Mouse (Mus musculus): ENCODE results near the gene Tekt4. TPM values are rescaled to one million over a fixed set of nuclear protein-coding genes. Genes with fewer than 3 reads are reported as not detected.

The Tekt4 gene
- polyA plus RNA-seq, 2 experiments, result 0.05 TPM; not detected in 1

DNA sequence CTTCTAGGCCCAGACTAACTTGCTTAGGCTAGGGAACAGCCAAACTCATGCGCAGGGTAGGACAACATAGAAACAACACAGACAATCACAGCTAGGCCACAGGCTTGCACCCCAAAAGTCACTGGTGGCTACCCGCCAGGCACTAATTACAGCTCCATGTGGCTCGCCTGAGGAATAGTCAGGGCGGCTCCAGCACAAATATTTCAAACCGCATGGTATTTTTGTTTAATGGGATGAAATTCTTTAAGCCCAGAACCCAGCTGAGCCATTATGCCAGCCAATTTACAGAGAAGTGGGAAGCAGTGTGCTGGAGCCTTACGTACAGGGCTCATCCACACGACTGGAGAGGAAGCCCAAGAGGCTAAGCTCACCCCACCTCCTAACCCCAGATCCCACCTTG lies 44.8 kb upstream of the Tekt4 start:
- DNase-seq (ENCODE audit: low spot score) (no peak), ATAC-seq (ENCODE audit: low FRiP score, low read depth) (no peak)
- Histone ChIP-seq H3K4me3 (replicated peaks; ENCODE audit: low read length) (no peak overlapping the region), H3K27me3 (ENCODE audit: control insufficient read depth, insufficient read depth, low read length) (no peaks in the 10 kb centered on the region), H3K9me3 (ENCODE audit: control insufficient read depth, low read length) (no peaks in the 10 kb centered on the region), H3K9ac (ENCODE audit: low read depth, low read length, severe bottlenecking) (0 out of 2 replicates have a peak overlapping the region, but pooled peaks have one; percentile 4), H3K36me3 (ENCODE audit: control insufficient read depth, insufficient read depth, low read length) (no peaks in the 10 kb centered on the region), H3K4me2 (replicated peaks; ENCODE audit: low read depth, low read length, severe bottlenecking) (no peak overlapping the region), H3K27ac (replicated peaks; ENCODE audit: low read depth, low read length) (no peak overlapping the region; the same call in 1 of the 2 replicates), H3K4me1 (ENCODE audit: control insufficient read depth, insufficient read depth, low read length) (peaks cover 57% of the 10 kb centered on the region)
- no peak for TF ChIP-seq POLR2A (IDR thresholded peaks at IDR 0.05; ENCODE audit: borderline replicate concordance, extremely low read depth, insufficient read depth, insufficient read length)
- 39% methylated on average over 7 of the region's 7 CpGs for WGBS

DNA sequence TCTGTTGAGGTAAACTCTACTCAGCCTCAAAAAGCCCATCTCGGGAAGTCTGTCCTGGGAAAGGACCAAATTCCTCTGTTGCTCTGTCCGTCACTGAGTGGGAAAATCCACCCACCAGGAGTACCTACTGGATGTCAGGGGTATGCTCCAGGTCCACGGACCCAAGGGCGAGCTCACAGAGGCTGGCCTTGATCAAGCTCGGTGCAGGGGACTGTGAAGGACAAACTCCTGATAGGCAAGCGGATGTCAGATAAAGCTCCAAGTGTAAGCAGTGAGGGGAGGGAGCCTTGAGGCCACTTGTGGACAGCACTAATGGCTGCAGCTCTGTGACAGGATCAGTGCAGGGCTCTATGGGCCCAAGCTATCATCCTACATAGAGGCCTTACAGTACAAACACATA lies 44.2 kb upstream of the Tekt4 start:
- Histone ChIP-seq H3K27me3 (ENCODE audit: control insufficient read depth, insufficient read depth, low read length) (no peaks in the 10 kb centered on the region), H3K36me3 (ENCODE audit: control insufficient read depth, insufficient read depth, low read length) (no peaks in the 10 kb centered on the region), H3K4me1 (ENCODE audit: control insufficient read depth, insufficient read depth, low read length) (peaks cover 59% of the 10 kb centered on the region), H3K27ac (replicated peaks; ENCODE audit: low read depth, low read length) (no peak overlapping the region; the same call in 1 of the 2 replicates), H3K9ac (ENCODE audit: low read depth, low read length, severe bottlenecking) (0 out of 2 replicates have a peak overlapping the region, but pooled peaks have one; percentile 4), H3K4me2 (replicated peaks; ENCODE audit: low read depth, low read length, severe bottlenecking) (no peak overlapping the region), H3K4me3 (replicated peaks; ENCODE audit: low read length) (no peak overlapping the region), H3K9me3 (ENCODE audit: control insufficient read depth, low read length) (no peaks in the 10 kb centered on the region)
- WGBS, result 74% methylated on average over 6 of the region's 6 CpGs
- ATAC-seq (ENCODE audit: low FRiP score, low read depth), result no peak
- TF ChIP-seq POLR2A (IDR thresholded peaks at IDR 0.05; ENCODE audit: borderline replicate concordance, extremely low read depth, insufficient read depth, insufficient read length), result no peak
- no peak for DNase-seq (ENCODE audit: low spot score)

DNA sequence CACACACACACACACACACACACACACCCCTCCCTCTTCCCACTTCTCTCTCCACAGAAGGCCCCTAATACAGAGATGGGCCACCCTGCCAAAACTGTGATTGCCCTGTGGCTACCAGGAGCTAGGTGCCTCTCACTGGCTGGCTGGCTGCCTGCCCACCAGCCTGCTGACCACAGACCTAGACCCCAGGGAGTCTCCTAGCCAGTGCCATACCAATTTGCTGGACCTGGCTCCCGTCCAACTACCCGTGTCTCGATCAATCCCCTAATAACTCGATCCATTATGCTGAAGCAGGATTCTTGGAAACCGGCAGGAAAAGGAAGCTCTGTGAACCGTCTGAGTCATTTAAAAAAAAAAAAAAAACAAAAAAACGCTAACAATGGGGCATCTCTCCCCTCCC lies 43.6 kb upstream of the Tekt4 start:
- Histone ChIP-seq H3K4me3 (replicated peaks; ENCODE audit: low read length) (no peak overlapping the region), H3K36me3 (ENCODE audit: control insufficient read depth, insufficient read depth, low read length) (no peaks in the 10 kb centered on the region), H3K9me3 (ENCODE audit: control insufficient read depth, low read length) (no peaks in the 10 kb centered on the region), H3K4me1 (ENCODE audit: control insufficient read depth, insufficient read depth, low read length) (peaks cover 60% of the 10 kb centered on the region), H3K27ac (replicated peaks; ENCODE audit: low read depth, low read length) (0 out of 2 replicates have a peak overlapping the region, but pooled peaks have one; percentile 16), H3K27me3 (ENCODE audit: control insufficient read depth, insufficient read depth, low read length) (no peaks in the 10 kb centered on the region), H3K4me2 (replicated peaks; ENCODE audit: low read depth, low read length, severe bottlenecking) (no peak overlapping the region), H3K9ac (ENCODE audit: low read depth, low read length, severe bottlenecking) (no peak overlapping the region)
- no peak for DNase-seq (ENCODE audit: low spot score)
- WGBS, result 32% methylated on average over 7 of the region's 7 CpGs
- no peak for ATAC-seq (ENCODE audit: low FRiP score, low read depth)
- TF ChIP-seq POLR2A (IDR thresholded peaks at IDR 0.05; ENCODE audit: borderline replicate concordance, extremely low read depth, insufficient read depth, insufficient read length), result no peak

DNA sequence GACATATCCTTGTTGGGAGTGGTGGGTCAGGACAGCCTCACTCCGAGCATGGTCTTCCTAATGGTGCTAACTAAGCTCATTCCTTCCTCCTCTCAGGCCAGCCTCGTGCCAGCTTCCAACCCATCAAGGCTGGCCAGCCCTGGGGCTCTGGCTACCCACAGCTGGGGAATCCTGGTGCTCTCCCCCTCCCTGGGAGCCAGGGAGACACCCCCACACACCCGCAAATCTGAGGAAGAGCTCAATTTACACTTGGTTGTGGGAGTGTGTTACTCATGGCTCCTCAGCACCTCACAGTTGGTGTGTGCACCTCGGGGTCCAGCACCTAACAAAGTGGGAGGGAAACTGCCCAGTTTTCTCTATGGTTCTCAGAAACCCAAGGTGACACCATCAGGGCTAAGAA lies 43.2 kb upstream of the Tekt4 start:
- 45% methylated on average over 4 of the region's 4 CpGs for WGBS
- TF ChIP-seq POLR2A (IDR thresholded peaks at IDR 0.05; ENCODE audit: borderline replicate concordance, extremely low read depth, insufficient read depth, insufficient read length), result no peak
- DNase-seq (ENCODE audit: low spot score) (no peak), ATAC-seq (ENCODE audit: low FRiP score, low read depth) (no peak)
- H3K4me3 ChIP-seq (replicated peaks; ENCODE audit: low read length), result no peak overlapping the region
- H3K27ac ChIP-seq (replicated peaks; ENCODE audit: low read depth, low read length), result peak overlapping the region; percentile 16; the same call in 1 of the 2 replicates
- H3K9ac ChIP-seq (ENCODE audit: low read depth, low read length, severe bottlenecking), result no peak overlapping the region
- no peaks in the 10 kb centered on the region for H3K27me3 ChIP-seq (ENCODE audit: control insufficient read depth, insufficient read depth, low read length)
- H3K4me1 ChIP-seq (ENCODE audit: control insufficient read depth, insufficient read depth, low read length), result peaks cover 60% of the 10 kb centered on the region
- no peaks in the 10 kb centered on the region for H3K9me3 ChIP-seq (ENCODE audit: control insufficient read depth, low read length)
- no peak overlapping the region for H3K4me2 ChIP-seq (replicated peaks; ENCODE audit: low read depth, low read length, severe bottlenecking)
- no peaks in the 10 kb centered on the region for H3K36me3 ChIP-seq (ENCODE audit: control insufficient read depth, insufficient read depth, low read length)

DNA sequence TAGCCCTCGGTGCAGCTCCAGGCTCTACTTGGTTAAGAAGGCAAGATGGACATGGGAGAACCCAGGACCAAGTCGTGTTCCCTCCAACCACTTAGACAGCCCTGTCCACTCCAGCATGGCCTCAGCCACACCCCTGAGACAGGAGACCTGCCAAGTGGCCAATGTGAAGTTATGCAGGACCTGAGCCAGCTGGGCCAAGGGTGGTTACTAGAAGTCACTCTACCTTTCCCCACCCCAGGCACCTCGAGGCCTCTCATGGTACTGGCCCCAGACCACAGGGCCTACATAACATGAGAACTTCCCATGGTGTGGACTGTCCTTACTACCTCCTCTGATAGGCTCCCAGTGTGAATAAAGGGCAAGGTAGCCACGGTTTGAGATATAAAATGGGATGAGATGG lies 40.2 kb upstream of the Tekt4 start:
- Histone ChIP-seq H3K9ac (ENCODE audit: low read depth, low read length, severe bottlenecking) (no peak overlapping the region; the same call in 1 of the 2 replicates), H3K27ac (replicated peaks; ENCODE audit: low read depth, low read length) (0 out of 2 replicates have a peak overlapping the region, but pooled peaks have one; percentile 5), H3K4me3 (replicated peaks; ENCODE audit: low read length) (no peak overlapping the region), H3K9me3 (ENCODE audit: control insufficient read depth, low read length) (no peaks in the 10 kb centered on the region), H3K4me1 (ENCODE audit: control insufficient read depth, insufficient read depth, low read length) (peaks cover 65% of the 10 kb centered on the region), H3K36me3 (ENCODE audit: control insufficient read depth, insufficient read depth, low read length) (no peaks in the 10 kb centered on the region), H3K4me2 (replicated peaks; ENCODE audit: low read depth, low read length, severe bottlenecking) (no peak overlapping the region), H3K27me3 (ENCODE audit: control insufficient read depth, insufficient read depth, low read length) (no peaks in the 10 kb centered on the region)
- 63% methylated on average over 4 of the region's 4 CpGs for WGBS
- ATAC-seq (ENCODE audit: low FRiP score, low read depth) (no peak), DNase-seq (ENCODE audit: low spot score) (no peak)
- TF ChIP-seq POLR2A (IDR thresholded peaks at IDR 0.05; ENCODE audit: borderline replicate concordance, extremely low read depth, insufficient read depth, insufficient read length), result no peak

DNA sequence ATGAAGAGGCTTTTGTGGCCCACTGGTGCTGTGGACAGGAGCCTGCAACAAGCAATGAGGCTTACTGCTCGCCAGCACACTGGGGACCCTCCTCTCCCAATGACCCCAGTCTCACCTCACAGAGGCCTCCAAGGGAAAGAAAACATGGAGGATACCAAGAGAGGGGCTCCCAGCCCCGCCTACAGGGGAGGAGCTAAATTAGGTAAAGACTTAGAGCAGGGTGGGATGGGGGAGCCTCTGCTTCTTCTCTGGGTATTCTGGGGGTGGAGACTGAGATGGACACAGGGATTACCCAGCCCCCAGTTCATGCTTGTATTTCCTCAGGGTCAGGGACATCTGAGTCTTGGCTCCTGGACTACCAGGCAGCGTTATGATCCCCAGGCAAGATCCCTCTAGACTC lies 39.5 kb upstream of the Tekt4 start:
- no peaks in the 10 kb centered on the region for H3K36me3 ChIP-seq (ENCODE audit: control insufficient read depth, insufficient read depth, low read length)
- ATAC-seq (ENCODE audit: low FRiP score, low read depth), result no peak
- H3K4me3 ChIP-seq (replicated peaks; ENCODE audit: low read length), result no peak overlapping the region
- no peaks in the 10 kb centered on the region for H3K9me3 ChIP-seq (ENCODE audit: control insufficient read depth, low read length)
- H3K9ac ChIP-seq (ENCODE audit: low read depth, low read length, severe bottlenecking), result no peak overlapping the region
- H3K27me3 ChIP-seq (ENCODE audit: control insufficient read depth, insufficient read depth, low read length), result no peaks in the 10 kb centered on the region
- TF ChIP-seq POLR2A (IDR thresholded peaks at IDR 0.05; ENCODE audit: borderline replicate concordance, extremely low read depth, insufficient read depth, insufficient read length), result no peak
- WGBS, result 25% methylated on average over 3 of the region's 3 CpGs
- no peak for DNase-seq (ENCODE audit: low spot score)
- peak overlapping the region; percentile 79 for H3K27ac ChIP-seq (replicated peaks; ENCODE audit: low read depth, low read length)
- H3K4me1 ChIP-seq (ENCODE audit: control insufficient read depth, insufficient read depth, low read length), result peaks cover 67% of the 10 kb centered on the region
- peak overlapping the region; percentile 11 for H3K4me2 ChIP-seq (replicated peaks; ENCODE audit: low read depth, low read length, severe bottlenecking)

Measured in limb, embryonic 14.5 days (tissue).